Mouse (Mus musculus): ENCODE data around the gene Nrp1.

Nrp1 gene

DNA sequence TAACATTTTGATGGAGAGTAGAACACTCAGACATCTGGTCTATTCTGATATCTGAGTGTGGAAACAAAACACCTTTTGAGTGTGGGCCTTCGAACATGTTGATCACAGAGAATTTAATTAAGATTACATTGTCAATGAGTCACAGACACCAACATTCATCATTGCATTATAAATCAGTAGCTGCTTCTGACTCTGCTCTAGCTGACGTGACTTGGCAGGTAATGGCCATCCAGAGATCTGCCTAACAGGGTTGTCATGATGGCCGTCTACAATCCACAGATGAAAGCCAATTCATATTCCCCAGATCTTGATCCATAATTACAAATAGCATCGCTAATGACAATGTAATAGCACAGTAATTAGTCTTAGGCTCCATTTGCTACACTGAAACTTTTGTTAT lies 140.4 kb downstream of the Nrp1 start:
- in situ Hi-C loops (cut with MboI): no loop called here

DNA sequence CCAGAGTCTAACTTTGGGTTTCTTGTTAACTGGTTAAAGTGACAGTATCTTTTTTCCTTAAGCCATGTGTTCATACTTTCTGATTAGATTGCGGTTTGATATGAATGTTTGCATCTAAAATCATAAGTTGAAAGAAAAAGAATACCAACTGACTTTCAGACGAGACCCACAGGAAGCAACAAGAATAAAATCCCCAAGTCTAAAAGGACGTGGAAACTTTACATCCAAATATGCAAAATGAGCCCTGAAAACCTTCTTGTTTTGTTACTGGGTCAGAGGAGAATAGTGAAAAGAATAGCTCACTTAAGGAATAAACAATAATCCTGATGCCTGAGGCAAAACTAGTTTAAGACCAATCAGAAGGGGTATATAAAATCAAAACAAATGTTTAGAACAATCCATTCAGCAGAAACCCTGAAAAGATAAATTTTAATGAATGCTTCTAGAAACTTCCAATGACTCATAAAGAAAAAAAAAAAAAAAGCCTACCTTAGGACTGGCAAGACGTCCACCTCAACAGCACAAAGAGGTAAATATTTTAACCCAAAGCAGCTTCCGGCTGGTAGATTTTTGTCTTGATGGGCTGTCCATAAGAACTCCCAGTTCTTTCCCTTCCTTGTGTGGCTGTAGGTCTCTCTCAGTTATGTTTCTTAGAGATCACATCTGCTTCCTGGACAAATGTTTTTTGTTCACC lies 145.9 kb downstream of the Nrp1 start:
- in situ Hi-C loops (cut with MboI): no loop called here

- in situ Hi-C loops (cut with MboI): no loop called here
These were observed 147.5 kb downstream of the Nrp1 start for GRCm38 (mm10) chr8:128505866-128506265.

GRCm38 (mm10) chr8:128508723-128509122 lies 150.3 kb downstream of the Nrp1 start:
- in situ Hi-C loops (cut with MboI): no loop called here

DNA sequence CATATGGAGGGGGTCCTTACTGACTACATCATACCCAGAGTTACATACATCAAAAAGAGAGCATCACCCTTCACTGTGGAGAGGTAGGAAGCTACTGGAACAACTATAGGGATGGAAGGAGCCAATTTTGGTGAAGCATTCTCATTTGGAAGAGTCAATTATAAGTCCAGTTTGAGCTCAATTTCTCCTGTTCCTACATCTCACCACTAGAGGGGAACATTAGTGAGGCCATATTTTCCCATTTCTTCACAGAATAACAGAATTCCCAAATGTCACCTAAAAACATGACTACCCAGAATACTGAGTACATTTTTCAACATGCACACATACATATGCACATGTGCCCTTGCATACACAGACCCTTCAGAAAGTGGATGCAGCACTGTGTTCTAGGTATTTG lies 152.6 kb downstream of the Nrp1 start:
- in situ Hi-C loops (cut with MboI): no loop called here

DNA sequence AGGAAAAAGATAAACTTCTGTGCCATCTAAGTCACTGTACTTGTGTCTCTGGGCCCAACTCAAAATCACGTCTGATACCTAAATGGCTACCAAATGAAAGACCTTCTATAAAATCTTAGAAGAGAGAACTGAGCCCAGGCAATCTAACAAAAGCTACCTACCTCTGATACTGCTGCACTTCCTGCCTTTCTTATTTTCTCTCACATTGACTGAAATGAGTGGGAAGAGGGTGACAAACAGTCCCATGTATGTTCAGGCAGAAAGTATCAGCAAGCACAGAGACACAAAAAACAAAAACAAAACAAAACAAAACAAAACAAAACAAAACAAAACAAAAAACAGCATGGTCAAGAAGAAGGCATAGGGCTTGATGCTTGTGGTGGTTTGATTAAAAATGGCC lies 153.3 kb downstream of the Nrp1 start:
- in situ Hi-C loops (cut with MboI): no loop called here

DNA sequence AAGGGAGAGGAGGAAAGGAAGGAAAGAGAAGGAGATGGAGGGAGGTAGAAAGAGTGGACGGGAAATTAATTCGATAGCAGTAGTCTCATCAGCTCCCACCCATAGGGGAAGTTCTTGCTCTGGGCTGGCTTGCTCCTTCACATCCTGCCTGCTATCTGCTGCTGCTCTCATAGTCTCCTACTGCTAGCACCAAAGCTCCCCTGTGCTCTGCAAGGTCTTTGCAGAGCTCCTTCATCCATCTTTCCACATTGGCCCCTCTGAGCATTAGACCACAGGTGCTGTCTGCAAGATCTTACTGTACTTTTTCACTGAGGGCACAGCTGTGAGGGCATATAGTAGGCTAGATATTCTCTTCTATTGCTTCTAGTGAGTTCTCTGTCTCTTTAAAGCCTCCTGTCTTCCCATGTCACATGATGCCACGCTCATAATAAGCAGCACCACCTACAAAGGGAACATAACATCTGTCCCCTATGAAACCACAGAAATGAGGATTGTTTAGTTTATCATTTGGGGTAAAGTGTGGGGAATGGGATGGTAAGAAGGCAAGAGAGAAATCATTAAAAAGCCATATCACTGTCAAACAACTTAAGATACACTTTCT lies 158.5 kb downstream of the Nrp1 start:
- in situ Hi-C loops (cut with MboI): no loop called here

- in situ Hi-C loops (cut with MboI): no loop called here
These were observed 159.2 kb downstream of the Nrp1 start for GRCm38 (mm10) chr8:128517546-128518102.

GRCm38 (mm10) chr8:128519366-128519765 lies 161.0 kb downstream of the Nrp1 start:
- in situ Hi-C loops (cut with MboI): no loop called here

- in situ Hi-C loops (cut with MboI): no loop called here
These were observed 165.4 kb downstream of the Nrp1 start for GRCm38 (mm10) chr8:128523825-128524224.

- in situ Hi-C loops (cut with MboI): no loop called here
These were observed 167.5 kb downstream of the Nrp1 start for GRCm38 (mm10) chr8:128525912-128526311.

DNA sequence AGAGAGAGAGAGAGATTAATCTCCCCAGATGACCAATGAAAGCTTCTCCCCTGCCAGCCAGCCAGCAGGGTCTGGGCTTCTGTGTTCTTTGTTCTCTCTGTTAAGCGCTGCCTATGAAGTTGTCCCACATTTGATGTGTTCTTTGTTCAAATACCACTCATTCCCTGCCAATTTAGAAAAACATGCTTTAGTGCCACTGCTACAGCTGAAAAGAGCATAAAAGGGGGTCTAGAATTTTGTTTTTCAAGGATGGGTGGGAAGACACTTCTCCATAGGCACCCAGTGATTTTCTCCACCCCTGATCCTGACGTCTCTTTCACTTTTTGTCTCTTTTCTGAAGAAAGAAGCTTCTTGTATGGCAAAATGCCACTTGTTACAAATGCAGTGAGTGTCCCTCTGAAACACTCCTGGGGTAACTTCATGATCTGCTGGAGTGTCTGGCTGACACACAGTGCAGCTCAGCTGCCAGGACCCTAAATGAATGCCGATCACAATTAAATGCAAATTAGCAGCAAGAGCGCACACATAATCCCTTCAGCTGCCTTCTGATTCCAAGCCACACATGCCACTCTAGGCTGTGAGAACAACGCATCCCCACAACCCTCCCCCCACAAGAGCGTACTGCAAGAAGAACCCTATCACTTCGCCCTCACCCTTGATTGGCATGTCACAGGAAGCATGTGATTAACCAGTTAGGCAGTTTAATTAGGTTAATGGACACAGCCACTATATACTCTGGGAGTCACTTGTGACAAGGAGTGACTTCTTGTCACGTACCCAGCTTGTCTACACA lies 170.4 kb downstream of the Nrp1 start:
- in situ Hi-C loops (cut with MboI): no loop called here

DNA sequence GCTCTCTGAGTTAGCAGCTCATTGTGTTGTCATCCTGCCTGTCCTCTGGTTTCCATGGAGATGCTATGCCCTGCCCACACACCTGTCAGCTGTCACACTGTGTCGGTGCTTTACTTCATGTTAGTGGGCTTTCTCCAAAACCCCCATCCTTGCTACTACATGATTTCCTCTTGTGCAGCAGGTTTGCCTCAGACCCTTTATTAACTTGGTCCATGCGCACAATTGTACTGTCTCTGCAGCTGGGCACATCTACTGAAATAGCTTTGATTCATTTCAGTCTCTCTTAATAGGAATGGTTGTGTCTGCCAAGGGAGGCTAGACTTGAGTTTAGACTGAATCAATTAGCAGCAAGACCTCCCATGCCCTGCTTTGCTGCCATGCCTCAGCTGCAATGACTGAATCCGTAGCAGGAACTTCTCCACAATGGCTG lies 176.1 kb downstream of the Nrp1 start:
- in situ Hi-C loops (cut with MboI): no loop called here

DNA sequence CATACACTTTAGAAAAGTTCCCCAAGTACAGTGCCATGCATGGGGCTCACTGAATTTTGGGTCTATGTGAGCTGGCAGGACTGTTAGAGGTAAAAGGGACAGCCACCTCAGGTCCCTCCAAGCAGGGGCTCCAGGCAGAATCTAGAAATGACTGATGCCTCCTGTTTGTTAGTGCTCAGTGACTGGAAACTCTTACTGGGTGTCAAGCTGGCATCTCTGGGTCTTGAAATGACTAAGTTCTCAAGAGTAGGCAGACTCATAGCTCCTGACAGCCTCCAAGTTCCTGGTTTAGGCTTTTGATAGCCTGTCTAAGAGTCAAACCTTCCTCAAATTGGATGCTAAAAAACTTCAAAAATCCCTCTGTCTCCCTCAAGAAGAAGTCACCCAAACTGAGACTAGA lies 177.3 kb downstream of the Nrp1 start:
- in situ Hi-C loops (cut with MboI): no loop called here

DNA sequence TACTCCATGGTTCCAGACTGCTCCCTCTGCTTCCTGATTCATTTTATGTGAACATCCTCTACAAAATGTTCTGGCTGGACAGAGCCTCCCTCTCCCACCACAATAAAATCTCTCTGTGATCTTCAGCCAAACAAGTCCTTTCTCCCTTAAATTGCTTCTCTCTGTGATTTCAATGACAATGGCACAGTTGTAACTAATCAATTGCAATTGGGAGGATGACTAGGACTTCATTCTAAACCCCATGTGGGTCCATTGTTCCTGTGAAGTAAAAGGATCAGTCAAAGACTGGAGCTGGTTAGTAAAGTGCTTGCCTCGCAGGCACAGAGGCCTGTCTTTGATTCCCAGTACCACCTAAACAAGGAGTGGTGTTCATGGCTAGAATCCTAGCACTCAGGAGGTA lies 180.0 kb downstream of the Nrp1 start:
- in situ Hi-C loops (cut with MboI): no loop called here

- in situ Hi-C loops (cut with MboI): no loop called here
These were observed 183.1 kb downstream of the Nrp1 start for GRCm38 (mm10) chr8:128541355-128542090.

DNA sequence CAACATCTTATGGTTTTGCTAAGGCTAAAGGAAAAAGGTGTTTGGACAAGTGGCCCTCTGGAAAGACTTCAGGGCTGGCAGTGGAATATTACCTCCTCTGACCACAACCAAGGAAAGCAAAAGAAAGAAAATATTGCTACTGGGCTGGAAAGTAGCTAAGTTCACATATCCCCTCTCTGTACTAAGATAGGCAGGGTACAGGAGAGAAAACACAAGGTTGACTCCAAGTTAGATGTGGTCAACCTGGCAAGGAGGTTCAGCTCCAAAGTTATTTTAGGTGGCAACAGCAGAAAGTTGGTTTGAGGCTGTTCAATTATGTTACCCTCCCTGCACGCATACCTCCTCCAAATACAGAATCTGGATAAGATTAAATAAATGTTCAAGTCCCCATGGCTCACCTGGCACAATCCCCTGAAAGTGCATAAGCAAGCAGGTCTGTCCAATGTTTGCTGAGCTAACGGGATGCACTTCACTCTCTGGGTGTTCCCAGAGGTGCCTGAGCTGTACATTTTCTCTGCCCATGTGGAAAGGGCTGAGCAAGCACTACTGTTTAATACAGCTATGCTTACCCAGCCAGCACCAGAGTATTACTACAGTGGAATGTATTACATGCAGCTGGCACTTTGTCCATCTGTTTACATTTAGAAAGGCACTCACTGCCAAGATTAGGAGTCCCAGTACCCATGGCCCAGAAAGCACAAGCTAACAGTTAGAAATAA lies 185.9 kb downstream of the Nrp1 start:
- in situ Hi-C loops (cut with MboI): no loop called here

- in situ Hi-C loops (cut with MboI): no loop called here
These were observed 187.9 kb downstream of the Nrp1 start for GRCm38 (mm10) chr8:128546287-128546686.

DNA sequence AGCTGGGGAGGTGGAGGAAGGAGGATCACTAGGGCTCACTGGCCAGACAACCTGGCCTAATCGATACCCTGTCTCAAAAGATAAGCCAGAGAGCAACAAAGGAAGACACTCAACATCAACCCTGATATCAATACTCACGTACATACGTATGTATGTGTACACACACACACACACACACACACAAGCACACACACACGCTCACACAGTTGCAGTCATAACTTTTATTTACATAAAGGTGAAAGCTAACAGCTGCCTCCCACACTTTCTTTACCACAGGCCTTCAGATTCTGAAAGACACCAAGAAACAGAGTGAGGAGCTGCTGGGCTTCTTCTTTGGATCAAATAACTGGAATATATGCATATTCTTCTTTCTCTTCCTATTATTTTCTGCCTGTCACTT lies 189.0 kb downstream of the Nrp1 start:
- in situ Hi-C loops (cut with MboI): no loop called here

GRCm38 (mm10) chr8:128549738-128550137 lies 191.3 kb downstream of the Nrp1 start:
- in situ Hi-C loops (cut with MboI): no loop called here

DNA sequence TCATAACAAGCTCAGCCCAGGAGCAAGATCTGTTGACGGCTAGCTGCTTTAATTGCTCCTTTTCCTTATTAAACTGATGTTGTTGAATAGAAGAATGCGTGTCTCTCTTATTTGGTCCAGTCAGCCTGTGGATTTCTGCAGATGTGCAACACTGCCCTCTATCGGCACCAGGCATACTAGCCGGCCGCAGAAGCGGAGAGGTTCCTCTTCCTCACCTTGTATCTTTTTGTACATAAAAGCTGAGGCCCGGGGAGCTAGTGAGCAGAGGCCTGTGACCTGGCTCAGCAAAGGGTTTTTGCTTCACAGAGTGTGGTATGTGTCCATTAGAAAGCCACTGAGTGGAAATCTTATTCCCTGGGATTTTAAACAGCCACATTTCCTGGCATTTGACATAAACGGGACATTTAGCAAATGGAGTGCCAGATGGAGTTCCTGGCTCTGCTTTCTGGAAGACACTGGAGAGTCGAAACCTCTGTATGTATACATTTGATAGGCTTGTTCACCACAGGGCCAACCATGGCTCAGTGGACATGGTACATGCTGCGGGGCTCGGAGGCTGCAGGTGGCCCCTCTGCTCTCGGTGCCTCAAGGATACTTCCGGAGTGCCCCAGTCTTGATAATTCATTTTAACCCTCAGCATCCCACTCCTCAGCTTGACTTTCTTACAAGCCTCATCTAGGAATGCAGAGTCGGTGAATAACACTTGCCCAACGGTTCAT lies 193.2 kb downstream of the Nrp1 start:
- in situ Hi-C loops (cut with MboI): no loop called here
